Mouse (Mus musculus) cerebellum, adult 2 months (tissue): ENCODE results near the gene Catip.
"Not testable (repeated sequence)": the region's sequence is repeated elsewhere in the genome, so short reads cannot be mapped to it uniquely, and the experiment has no call there.

Experiments
- CTCF ChIP-seq: fragments of 200-500 bp; IDR thresholded peaks from 2 replicates; pipeline ENCODE4 v1.5.1; 2011; ENCODE audit warnings: low read depth, mild to moderate bottlenecking, control low read depth, low read length, moderate library complexity, borderline replicate concordance; ENCODE audit not compliant: insufficient read depth
- POLR2A ChIP-seq: fragments of 200-500 bp; IDR thresholded peaks from 2 replicates; pipeline ENCODE4 v1.6.1; 2011; ENCODE audit warnings: low read length, control low read depth, borderline replicate concordance; ENCODE audit not compliant: insufficient read depth

GRCm38 (mm10) chr1:74326916-74327315, 35.0 kb upstream of the Catip start:
- not testable (repeated sequence) for TF ChIP-seq CTCF, POLR2A
